Mouse (Mus musculus): Measurements from ENCODE around the gene Pdss2.

GRCm38 (mm10) chr10:43272381-43272780 lies 51.1 kb downstream of the Pdss2 start:
- TF ChIP-seq CTCF (IDR thresholded peaks at IDR 0.05; ENCODE audit: low read depth, low read length) (no peak), POLR2A (IDR thresholded peaks at IDR 0.05; ENCODE audit: extremely low read depth, insufficient read depth, low read length) (no peak)

Measured in liver, adult 2 months (tissue).